8 mouse cellular contexts compared by ENCODE assay signal in genomic region chr13:67128038-67128721, GRCm38 (mm10). TPM values are rescaled to one million over a fixed set of nuclear protein-coding genes. Genes with fewer than 3 reads are reported as not detected.
DNase-seq lines count a peak whose midpoint lies in the region; ATAC-seq and TF ChIP-seq lines count a peak whose summit lies in the region.

No protein-coding gene starts in this region.

- H3K4me1 ChIP-seq in bone marrow, adult 2 months (ENCODE audit: control insufficient read depth, insufficient read depth, low read length) = peaks cover 2% of the 10 kb centered on the region; the same call in 1 of the 2 replicates
- no peaks in the 10 kb centered on the region for H3K4me1 ChIP-seq in embryonic fibroblast, embryonic 13.5 days (ENCODE audit: control insufficient read depth, insufficient read depth, low read length)
- H3K4me1 ChIP-seq in heart, embryonic 10.5 days = no peaks in the 10 kb centered on the region
- peaks cover 7% of the 10 kb centered on the region; the same call in 1 of the 2 replicates for H3K4me1 ChIP-seq in kidney, embryonic 15.5 days

- peak; percentile 79 for DNase-seq in A20 (ENCODE audit: low read depth, low spot score)
- peak; percentile 93 for DNase-seq in heart, embryonic 10.5 days (ENCODE audit: low spot score)
- peak; percentile 61 for DNase-seq in liver
- peak; percentile 57 to 75 for DNase-seq in spleen, postnatal 4 days (ENCODE audit: low spot score in 2 of 2)

- no peaks in the 10 kb centered on the region for H3K9me3 ChIP-seq in heart, embryonic 10.5 days
- H3K9me3 ChIP-seq in kidney, embryonic 15.5 days (replicated peaks) = no peaks in the 10 kb centered on the region

- peak overlapping the region; percentile 66 for H3K9ac ChIP-seq in kidney, embryonic 15.5 days

- H3K36me3 ChIP-seq in heart, embryonic 10.5 days = no peaks in the 10 kb centered on the region
- no peaks in the 10 kb centered on the region for H3K36me3 ChIP-seq in kidney, embryonic 15.5 days

- TF ChIP-seq CTCF in bone marrow, adult 2 months (IDR thresholded peaks at IDR 0.05; ENCODE audit: control insufficient read depth, insufficient read depth, low read length) = no peak
- TF ChIP-seq CTCF in embryonic fibroblast, embryonic 13.5 days (IDR thresholded peaks at IDR 0.05; ENCODE audit: borderline replicate concordance, insufficient read depth, low read length) = no peak

- peak overlapping the region; percentile 83 for H3K4me3 ChIP-seq in bone marrow, adult 2 months (replicated peaks; ENCODE audit: control insufficient read depth, low read depth, low read length)
- peak overlapping the region; percentile 71 for H3K4me3 ChIP-seq in embryonic fibroblast, embryonic 13.5 days (ENCODE audit: insufficient read depth, low read length)
- H3K4me3 ChIP-seq in heart, embryonic 10.5 days = peak overlapping the region; percentile 71
- H3K4me3 ChIP-seq in kidney, embryonic 15.5 days (replicated peaks) = peak overlapping the region; percentile 72

- peak; percentile 98 for ATAC-seq in kidney, embryonic 15.5 days (replicated peaks; ENCODE audit: low FRiP score)
- ATAC-seq in monocyte, adult 5-6 weeks (replicated peaks; ENCODE audit: insufficient number of reproducible peaks, low FRiP score, low TSS enrichment, poor library complexity, severe bottlenecking) = peak; percentile 91

- 1% methylated on average over 18 of the region's 18 CpGs for WGBS in bone marrow, adult 2 months
- 1% methylated on average over 18 of the region's 18 CpGs for WGBS in heart, embryonic 10.5 days
- 1% methylated on average over 18 of the region's 18 CpGs for WGBS in kidney, embryonic 15.5 days

- no peaks in the 10 kb centered on the region for H3K27me3 ChIP-seq in heart, embryonic 10.5 days (ENCODE audit: insufficient read depth, poor library complexity, severe bottlenecking)
- no peaks in the 10 kb centered on the region for H3K27me3 ChIP-seq in kidney, embryonic 15.5 days

- H3K4me2 ChIP-seq in kidney, embryonic 15.5 days = peak overlapping the region; percentile 82

- H3K27ac ChIP-seq in bone marrow, adult 2 months (ENCODE audit: control insufficient read depth, insufficient read depth, low read depth, low read length, poor library complexity) = no peak overlapping the region
- no peak overlapping the region for H3K27ac ChIP-seq in embryonic fibroblast, embryonic 13.5 days (ENCODE audit: insufficient read depth, low read length)
- H3K27ac ChIP-seq in heart, embryonic 10.5 days = peak overlapping the region; percentile 85
- H3K27ac ChIP-seq in kidney, embryonic 15.5 days = peak overlapping the region; percentile 66; the same call in 1 of the 2 replicates

- TF ChIP-seq POLR2A in bone marrow, adult 2 months (IDR thresholded peaks at IDR 0.05; ENCODE audit: borderline replicate concordance, control insufficient read depth, low read depth, low read length) = no peak
- peak; percentile 41 for TF ChIP-seq POLR2A in embryonic fibroblast, embryonic 13.5 days (IDR thresholded peaks at IDR 0.05; ENCODE audit: low read depth, low read length)

RNA-seq across cellular contexts. Expression of gene Zfp759, which starts 6.7 kb away (rescaled TPM):
- 0.57 TPM in 1 of 2 replicates, not detected in the other for polyA plus RNA-seq in bone marrow, adult 2 months (2011; ENCODE audit: insufficient read depth, insufficient read length, low replicate concordance, missing spikeins)
- 2.3 and 4.2 TPM in 2 replicates for polyA plus RNA-seq in embryonic fibroblast, embryonic 13.5 days (2011; ENCODE audit: insufficient read length, low read depth, missing spikeins)
- 1.0 and 1.5 TPM in 2 replicates for polyA plus RNA-seq in heart, embryonic 10.5 days (2016; fragmentation: Nextera tagmentation; extraction: Ambion mirVana)
- 1.9 and 2.5 TPM in 2 replicates for polyA plus RNA-seq in kidney, embryonic 15.5 days (2015; fragmentation: Nextera tagmentation; extraction: Ambion mirVana)
- 1.7 to 5.2 TPM (median 2.8 TPM) in 3 replicates for total RNA-seq in monocyte, adult 5-6 weeks (2017)

RNA-seq across cellular contexts. Expression of gene Rslcan18, which starts 12.1 kb away (rescaled TPM):
- 0.47 and 0.79 TPM in 2 replicates for polyA plus RNA-seq in bone marrow, adult 2 months (2011; ENCODE audit: insufficient read depth, insufficient read length, low replicate concordance, missing spikeins)
- 0.43 and 0.98 TPM in 2 replicates for polyA plus RNA-seq in embryonic fibroblast, embryonic 13.5 days (2011; ENCODE audit: insufficient read length, low read depth, missing spikeins)
- 0.23 and 0.49 TPM in 2 replicates for polyA plus RNA-seq in heart, embryonic 10.5 days (2016; fragmentation: Nextera tagmentation; extraction: Ambion mirVana)
- 0.33 and 0.42 TPM in 2 replicates for polyA plus RNA-seq in kidney, embryonic 15.5 days (2015; fragmentation: Nextera tagmentation; extraction: Ambion mirVana)
- 0.19 TPM in 2 of 3 replicates, not detected in the other for total RNA-seq in monocyte, adult 5-6 weeks (2017)

RNA-seq across cellular contexts. Expression of gene Gm28557, which starts 19.8 kb away (rescaled TPM):
- 0.81 TPM in 1 of 2 replicates, not detected in the other for polyA plus RNA-seq in bone marrow, adult 2 months (2011; ENCODE audit: insufficient read depth, insufficient read length, low replicate concordance, missing spikeins)
- polyA plus RNA-seq in embryonic fibroblast, embryonic 13.5 days (2011; ENCODE audit: insufficient read length, low read depth, missing spikeins) = 1.8 and 5.3 TPM in 2 replicates
- 2.0 and 3.0 TPM in 2 replicates for polyA plus RNA-seq in heart, embryonic 10.5 days (2016; fragmentation: Nextera tagmentation; extraction: Ambion mirVana)
- 3.5 and 3.7 TPM in 2 replicates for polyA plus RNA-seq in kidney, embryonic 15.5 days (2015; fragmentation: Nextera tagmentation; extraction: Ambion mirVana)
- total RNA-seq in monocyte, adult 5-6 weeks (2017) = 1.7 to 9.0 TPM (median 2.1 TPM) in 3 replicates

RNA-seq across cellular contexts. Expression of gene Zfp708, which starts 30.4 kb away (rescaled TPM):
- polyA plus RNA-seq in bone marrow, adult 2 months (2011; ENCODE audit: insufficient read depth, insufficient read length, low replicate concordance, missing spikeins) = not detected in 2 replicates
- 0.94 and 3.2 TPM in 2 replicates for polyA plus RNA-seq in embryonic fibroblast, embryonic 13.5 days (2011; ENCODE audit: insufficient read length, low read depth, missing spikeins)
- polyA plus RNA-seq in heart, embryonic 10.5 days (2016; fragmentation: Nextera tagmentation; extraction: Ambion mirVana) = 3.4 and 3.8 TPM in 2 replicates
- 5.7 and 6.5 TPM in 2 replicates for polyA plus RNA-seq in kidney, embryonic 15.5 days (2015; fragmentation: Nextera tagmentation; extraction: Ambion mirVana)
- 0.48 TPM in 1 of 3 replicates, not detected in the others for total RNA-seq in monocyte, adult 5-6 weeks (2017)

RNA-seq across cellular contexts. Expression of gene Rsl1, which starts 44.8 kb away (rescaled TPM):
- 3.2 TPM in 1 of 2 replicates, not detected in the other for polyA plus RNA-seq in bone marrow, adult 2 months (2011; ENCODE audit: insufficient read depth, insufficient read length, low replicate concordance, missing spikeins)
- polyA plus RNA-seq in embryonic fibroblast, embryonic 13.5 days (2011; ENCODE audit: insufficient read length, low read depth, missing spikeins) = 6.5 and 7.3 TPM in 2 replicates
- polyA plus RNA-seq in heart, embryonic 10.5 days (2016; fragmentation: Nextera tagmentation; extraction: Ambion mirVana) = 4.6 and 5.4 TPM in 2 replicates
- 7.3 TPM in 2 replicates for polyA plus RNA-seq in kidney, embryonic 15.5 days (2015; fragmentation: Nextera tagmentation; extraction: Ambion mirVana)
- total RNA-seq in monocyte, adult 5-6 weeks (2017) = 3.9 to 13.6 TPM (median 5.7 TPM) in 3 replicates

Comparison
In these comparisons a context has a peak if more than half of its experiments do, and no peak if none do; other contexts are left out.
1. H3K27ac ChIP-seq: peak in heart, embryonic 10.5 days (single experiment) and kidney, embryonic 15.5 days (single experiment); none in bone marrow, adult 2 months (single experiment) and embryonic fibroblast, embryonic 13.5 days (single experiment).
2. Peak in every context shown above with its lines, with median percentiles within 50 percentile points of each other: DNase-seq and H3K4me3 ChIP-seq.